Mouse (Mus musculus) mouse trophoblast stem cell (cell line): ENCODE results near the gene Paqr7.
"Not testable (repeated sequence)": the region's sequence is repeated elsewhere in the genome, so short reads cannot be mapped to it uniquely, and the experiment has no call there.

Experiments used
- in situ Hi-C, 2 experiments: fragments of 300-500 bp; cut with MseI, MboI; formaldehyde crosslinking; loops; 2 replicates in 1 of 2; 3 replicates in 1 of 2; pipeline ENCODE4 v1.15.1; 2025

Paqr7 gene

DNA sequence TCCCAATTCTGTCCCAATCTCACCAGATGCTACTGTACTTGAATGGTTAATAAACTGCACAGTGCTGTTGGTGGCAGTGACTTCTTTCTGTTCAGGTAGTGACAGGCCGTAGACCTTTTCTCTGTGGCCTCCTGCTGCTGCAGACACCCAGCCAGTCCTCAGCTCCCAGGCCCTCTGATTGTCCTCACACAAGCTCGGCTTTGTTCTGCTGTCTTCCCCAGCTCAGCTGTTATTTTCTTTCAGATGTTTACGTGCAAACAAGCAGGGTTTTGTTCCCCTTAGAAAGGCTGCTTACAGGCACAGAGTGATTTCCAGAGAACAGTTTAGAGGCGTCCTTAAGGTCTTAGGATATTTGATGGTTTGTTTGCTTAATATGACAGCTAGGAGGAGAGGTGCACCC is 22.7 kb upstream of the Paqr7 start:
- in situ Hi-C loops = loop anchor here (5.0 to 10.0 kb wide), 2 partner anchors 66 to 159 kb away; partner anchors contain the start of gene Trim63 (in 1 of the 2)

DNA sequence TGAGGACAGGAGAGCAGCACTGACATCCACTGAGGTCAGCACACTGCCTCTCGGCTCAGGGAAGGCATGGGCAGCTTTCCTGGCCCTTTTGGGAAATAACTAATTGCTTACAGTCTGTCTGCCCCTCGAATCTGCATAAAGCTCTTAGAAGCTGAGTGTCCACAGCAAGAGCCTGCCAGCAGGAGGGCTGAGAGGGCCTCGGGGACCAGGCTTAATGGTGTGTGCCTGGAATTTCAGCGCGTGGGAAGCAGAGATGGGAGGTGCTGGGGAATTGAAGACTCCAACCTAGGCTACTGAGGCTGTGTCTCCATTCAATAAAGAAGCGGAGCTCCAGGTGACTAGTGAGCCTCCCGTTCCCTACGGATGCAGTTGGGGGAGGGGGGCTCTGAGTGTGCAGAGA is 22.3 kb upstream of the Paqr7 start:
- in situ Hi-C loops = loop anchor here (5.0 to 10.0 kb wide), 2 partner anchors 67 to 159 kb away; partner anchors contain the start of gene Trim63 (in 1 of the 2)

DNA sequence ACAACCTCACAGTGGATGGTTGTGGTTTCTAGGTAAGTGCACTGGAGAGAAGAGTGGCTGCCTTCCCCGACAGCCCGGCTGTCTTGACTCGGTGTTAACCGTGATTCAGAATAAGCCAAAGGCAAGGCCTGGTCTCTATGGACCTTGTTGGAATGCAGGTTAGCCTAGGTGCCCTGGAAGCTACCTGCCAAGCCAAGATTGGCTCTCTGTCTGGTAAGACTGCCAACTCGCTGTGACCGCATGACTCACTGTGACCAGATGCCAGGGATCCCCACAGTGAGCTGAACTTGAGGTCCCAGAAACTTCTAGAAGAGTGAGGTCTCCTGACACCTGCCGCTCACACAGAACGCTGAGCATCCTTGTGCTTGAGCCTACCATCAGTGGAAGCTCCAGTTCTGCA is 19.6 kb upstream of the Paqr7 start:
- in situ Hi-C loops = loop anchor here in 1 of 2 experiments (5.0 to 10.0 kb wide), 2 partner anchors 80 to 162 kb away; partner anchors contain the start of genes Pafah2 and Trim63

DNA sequence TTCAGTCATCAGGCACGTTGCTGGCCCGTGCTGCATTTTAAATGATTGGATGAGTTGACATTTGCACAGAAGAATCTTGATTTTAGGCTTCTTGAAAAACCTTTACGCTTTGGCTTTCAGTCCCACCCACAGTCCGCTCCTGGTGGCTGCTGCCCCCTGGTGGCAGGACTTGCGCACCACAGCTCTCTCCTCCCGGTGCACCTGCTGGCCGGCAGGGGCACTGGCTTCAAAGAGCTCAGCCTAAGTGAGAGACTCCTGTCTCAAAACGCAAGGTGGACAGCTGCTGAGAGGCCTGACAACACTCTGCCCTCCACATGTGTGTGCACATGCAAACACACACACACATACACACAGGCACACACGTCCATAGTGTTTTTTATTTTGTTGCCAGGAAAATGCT is 18.5 kb upstream of the Paqr7 start:
- in situ Hi-C loops = loop anchor here in 1 of 2 experiments (5.0 to 10.0 kb wide), 2 partner anchors 81 to 163 kb away; partner anchors contain the start of genes Pafah2 and Trim63

DNA sequence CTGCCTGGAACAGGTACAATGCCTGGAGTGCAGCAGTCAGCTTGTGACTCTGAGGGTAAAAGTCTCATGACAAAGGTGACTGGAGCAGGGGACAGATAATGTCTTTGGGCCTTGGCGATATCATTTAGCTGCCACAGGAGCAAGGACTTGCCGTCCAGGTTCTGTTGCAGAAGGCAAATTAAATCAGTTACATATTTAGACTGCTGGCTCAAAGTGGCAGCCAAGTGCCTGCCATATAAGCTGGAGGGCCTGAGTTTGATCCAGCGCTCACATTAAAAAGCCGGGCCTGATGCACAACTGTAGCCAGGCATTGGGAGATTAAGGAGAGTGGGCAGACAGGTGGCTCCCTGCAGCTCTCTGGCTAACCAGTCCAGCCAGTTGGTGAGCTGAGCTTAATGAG is 16.7 kb upstream of the Paqr7 start:
- in situ Hi-C loops = loop anchor here in 1 of 2 experiments (5.0 to 10.0 kb wide), 2 partner anchors 83 to 165 kb away; partner anchors contain the start of genes Pafah2 and Trim63

DNA sequence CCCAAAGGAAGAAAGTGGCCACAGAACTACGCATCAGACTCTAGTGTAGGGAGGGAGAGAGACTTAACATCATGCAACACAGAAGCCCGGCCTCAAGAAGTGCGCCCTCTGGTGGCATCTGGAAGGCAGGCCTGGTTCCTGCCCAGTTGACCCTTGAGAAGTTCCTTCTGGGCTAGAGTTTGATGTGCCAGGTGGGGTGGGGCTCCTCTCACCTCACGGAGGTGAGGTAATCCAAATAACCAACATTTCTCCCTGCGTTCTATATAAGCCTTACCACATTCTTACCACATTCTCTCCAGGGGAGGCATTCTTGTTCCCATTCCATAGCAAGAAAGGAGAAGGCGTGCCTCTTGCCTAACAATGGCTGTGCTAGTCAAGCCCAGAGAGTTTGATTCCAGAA is 15.6 kb upstream of the Paqr7 start:
- in situ Hi-C loops = no loop called here

DNA sequence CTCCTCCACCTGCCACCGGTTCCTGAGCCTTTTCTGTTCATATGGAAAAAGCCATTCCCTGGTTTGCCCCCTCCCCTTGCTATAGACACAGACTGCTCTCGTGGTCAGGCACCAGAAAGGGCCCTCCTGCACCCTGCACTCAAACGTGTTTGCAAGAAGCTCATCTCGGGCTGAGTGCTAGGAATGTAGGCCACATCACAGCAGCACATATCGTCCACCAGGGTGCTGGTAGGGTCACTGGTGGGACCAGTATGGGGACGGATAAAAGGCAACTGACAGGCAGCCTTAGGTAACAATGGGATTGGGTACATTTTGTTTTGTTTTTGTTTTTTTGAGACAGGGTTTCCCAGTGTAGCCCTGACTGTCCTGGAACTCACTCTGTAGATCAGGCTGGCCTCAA is 15.2 kb upstream of the Paqr7 start:
- in situ Hi-C loops = no loop called here

DNA sequence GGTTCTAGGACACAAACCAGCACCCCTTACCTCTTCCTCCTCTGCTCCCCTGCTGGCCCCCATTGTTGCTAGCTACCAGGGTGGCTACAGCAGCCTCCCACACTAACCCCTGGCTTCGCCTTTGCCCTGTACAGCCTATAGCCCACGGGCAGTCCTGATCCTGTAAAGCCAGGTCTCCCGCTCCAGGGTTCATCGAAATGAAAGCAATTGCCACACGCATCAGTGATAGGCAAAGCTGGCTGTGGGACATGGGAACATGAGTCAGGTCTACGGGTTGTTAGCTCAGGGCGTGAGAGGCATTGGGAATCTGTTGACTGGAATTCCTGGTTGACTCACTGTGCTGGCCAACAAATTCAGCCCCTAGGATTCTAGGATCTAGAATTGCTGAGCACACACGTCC is 14.1 kb upstream of the Paqr7 start:
- in situ Hi-C loops = no loop called here

DNA sequence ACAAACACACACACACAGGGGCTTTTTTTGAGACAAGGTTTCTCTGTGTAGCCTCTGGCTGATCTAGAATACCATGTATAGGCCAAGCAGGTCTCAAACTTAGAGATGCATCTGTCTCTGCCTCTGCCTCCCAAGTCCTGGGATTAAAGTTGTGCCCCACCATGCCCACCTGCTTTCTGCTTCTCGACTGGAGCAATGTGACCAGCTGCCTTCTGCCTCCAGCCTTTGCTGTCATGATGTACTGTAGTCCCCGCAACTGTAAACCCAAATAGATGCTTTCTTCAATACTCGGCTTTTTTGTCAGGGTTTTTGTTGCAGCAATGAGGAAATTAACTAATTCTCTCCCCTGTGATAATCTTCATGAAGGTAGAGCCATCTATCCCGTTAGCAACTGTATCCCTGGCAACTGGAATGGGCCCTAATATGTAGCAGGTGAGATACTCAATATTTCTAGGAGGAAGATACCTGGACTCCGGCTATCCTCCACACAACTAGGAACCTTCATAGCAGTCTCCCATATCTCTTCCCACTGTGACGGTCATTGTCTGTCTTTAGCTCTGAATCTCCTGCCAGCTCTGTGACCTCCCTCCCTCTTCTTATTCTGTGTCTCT is 13.3 kb upstream of the Paqr7 start:
- in situ Hi-C loops = no loop called here

DNA sequence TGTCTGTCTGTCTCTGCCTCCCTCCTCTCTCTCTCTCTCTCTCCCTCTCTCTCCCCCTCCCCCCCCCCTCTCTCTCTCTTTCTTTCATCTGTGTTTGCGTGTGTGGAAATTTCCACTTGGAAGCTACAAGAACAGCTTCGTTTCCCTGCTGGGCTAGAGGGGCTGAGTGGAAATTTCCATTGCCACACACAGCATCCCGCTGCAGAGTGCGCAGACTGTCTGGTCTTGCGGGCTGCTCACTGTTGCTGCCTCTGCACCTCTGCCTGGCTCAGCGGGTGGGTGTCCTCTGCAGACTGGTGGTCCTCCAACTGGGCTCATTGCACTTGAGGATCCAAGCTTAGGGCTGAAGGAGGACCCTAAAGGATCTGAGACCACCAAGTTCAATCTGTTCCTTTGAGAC is 12.8 kb upstream of the Paqr7 start:
- in situ Hi-C loops = no loop called here

DNA sequence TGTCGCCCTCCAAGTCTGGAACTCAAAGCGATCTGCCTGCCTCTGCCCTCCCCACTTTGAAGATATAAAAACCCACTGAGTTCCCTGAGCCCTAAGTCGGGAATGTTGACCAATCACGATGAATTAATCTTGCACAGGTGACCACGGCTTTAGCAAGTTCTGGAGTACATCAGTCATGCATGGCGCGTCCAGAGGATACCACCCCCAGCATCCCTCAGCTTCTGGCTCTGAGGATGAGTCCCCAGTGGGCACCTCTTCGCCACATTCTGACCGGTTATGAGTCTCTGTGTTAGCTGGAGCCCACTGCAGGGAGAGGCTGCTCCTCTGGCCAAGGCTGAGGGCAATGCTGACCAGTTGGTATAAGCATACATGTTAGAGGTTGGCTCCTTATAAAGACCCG is 12.3 kb upstream of the Paqr7 start:
- in situ Hi-C loops = no loop called here

DNA sequence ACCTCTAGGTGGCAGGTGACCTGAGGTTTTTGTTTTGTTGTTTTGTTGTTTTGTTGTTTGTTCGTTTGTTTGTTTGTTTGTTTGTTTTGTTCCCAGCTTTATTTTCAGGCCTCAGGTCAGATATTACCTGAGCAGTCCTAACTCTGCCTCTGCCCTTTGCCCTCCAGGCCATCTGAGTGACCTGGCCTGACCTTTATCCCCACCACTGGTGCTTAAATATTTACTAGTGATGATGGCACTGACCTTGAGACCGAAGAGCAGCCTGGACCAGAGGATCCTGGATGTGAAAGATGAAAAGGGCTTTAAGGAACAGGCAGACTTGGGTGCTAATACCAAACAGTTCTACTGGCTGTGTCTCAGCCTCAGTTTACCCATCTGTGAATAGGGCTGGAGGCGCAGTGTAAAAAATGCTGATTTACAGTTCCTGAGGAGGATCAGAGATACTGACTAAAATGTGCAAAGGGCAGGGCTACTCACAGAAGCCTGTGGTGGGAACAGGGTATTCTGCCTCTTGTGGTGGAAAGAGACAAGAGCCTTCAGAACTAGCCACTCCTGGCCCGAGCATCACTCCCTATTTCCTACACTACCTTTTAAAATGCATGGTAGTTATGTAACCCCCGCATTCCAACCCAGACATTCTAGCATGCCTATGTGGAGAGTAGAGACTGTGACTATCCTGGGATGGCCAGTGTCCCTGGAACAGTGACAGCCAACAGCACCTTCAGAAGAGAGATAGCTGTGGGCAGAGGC is 11.2 kb upstream of the Paqr7 start:
- in situ Hi-C loops = no loop called here

DNA sequence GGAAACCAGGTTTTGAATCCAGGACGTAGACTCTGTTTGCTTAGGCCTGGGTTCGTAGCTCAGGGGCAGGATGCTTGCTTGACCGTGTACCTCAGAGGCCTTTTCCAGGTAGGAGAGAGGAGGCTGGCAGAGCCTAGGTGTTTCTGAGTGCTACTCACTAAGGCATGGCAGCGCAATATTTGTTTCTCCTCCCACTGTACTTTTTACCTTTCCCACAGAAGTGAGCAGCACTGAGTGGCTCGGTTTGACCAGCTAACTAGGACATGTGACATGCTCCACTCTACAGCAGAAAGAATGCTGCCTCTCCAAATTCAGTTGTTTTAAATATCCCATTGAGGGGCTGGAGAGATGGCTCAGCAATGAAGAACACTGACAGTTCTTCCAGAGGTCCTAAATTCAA is 8.3 kb upstream of the Paqr7 start:
- in situ Hi-C loops = no loop called here

DNA sequence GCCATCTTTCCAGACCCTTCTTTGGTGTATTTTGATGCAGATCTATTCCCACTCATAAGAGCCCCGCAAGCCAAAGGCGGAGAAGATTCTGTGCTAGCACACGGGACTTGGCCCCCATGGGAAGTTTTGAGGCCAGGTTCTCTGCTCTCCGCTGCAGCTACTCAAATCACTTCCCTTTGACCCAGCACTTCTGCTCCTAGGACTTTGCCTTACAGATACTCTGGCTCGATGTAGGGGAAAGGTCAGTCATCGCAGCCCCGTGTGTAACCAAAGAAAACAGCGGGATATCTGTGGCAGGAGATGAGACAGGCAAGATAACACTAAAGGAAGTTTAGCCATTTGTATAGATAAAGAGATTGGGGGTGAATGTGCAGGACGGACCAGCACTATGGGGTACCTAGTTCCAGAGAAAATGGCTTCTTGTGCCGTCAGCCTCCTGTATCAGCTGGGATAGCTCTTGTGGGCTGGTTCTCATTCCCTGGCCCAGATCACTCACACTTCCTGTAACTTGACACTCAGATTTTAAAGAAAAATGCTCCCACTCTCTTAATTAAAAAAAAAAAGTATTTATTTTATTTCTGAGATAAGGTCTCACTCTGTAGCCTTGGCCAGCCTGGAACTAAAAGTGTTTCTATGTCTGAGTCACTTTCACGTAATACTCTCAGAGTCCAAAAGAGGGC is 6.4 kb upstream of the Paqr7 start:
- in situ Hi-C loops = no loop called here

DNA sequence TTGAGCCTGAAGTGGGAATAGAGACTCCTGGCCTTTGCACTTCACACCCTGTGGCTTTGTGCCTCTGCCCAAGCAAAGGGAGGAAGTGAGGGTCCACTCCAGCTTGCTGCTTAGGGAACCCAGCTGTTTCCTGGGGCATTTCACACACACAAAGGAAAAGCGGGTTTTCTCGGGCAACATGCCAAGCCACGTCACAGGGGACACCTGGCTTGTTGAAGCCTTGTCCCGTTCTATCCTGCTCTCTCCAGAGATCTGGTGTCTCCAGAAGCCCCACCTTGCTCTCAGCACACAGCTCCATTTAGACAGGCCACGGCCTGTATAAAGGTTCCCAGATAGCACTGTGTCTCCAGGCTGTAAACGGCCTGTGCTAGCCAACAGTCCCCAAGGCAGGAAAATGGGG is 4.8 kb upstream of the Paqr7 start:
- in situ Hi-C loops = no loop called here

DNA sequence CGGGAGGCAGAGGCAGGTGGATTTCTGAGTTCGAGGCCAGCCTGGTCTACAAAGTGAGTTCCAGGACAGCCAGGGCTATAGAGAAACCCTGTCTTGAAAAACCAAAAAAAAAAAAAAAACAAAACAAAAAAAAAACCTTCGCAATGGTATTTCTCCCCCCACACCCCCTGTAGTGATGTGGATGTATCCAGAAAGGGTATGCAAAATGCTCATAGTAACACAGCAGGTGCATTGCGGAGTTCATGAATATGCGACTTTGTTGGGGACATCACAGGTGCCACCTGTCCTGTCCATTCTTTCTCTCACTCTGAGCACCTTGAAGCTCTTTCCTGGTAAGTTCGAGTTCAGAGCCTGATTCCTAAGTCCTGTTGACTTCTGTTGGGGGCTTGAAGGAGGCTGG is 2.3 kb upstream of the Paqr7 start:
- in situ Hi-C loops = not testable (repeated sequence)

DNA sequence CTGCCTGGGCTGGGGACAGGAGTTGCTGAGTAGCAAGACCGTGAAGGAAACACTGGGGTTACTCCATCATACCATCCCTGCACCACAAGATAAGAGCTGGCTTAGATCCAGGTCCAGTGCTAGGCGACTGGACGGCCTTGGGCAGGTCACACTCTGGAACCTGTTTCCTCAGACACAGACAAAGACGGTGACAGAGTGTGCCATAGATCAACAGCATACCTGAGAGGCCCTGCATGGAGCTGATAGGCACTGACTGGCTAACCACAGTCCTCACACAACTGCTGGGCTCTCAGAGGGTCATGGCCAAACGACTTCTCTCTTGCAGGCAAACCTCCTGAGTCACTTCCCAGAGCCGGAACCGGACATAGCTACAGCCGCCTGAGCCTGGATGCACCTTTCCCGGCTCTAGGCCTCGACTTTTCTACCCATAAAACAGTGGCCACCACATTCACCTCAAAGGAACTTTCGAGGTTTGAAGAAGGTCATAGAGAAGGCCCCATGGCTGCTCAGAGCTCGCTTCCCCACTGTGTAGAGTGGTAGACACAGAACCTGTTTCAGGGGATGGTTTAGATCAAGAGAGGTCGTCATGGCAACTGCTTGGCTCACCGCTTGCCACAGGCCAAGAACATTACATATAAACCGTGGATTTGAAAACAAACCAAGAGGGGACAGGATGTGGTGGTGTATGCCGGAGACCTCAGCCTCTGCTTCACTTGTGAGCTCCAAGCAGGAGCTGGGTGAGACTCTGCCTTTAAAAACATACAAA is 1.5 kb upstream of the Paqr7 start:
- in situ Hi-C loops = no loop called here

DNA sequence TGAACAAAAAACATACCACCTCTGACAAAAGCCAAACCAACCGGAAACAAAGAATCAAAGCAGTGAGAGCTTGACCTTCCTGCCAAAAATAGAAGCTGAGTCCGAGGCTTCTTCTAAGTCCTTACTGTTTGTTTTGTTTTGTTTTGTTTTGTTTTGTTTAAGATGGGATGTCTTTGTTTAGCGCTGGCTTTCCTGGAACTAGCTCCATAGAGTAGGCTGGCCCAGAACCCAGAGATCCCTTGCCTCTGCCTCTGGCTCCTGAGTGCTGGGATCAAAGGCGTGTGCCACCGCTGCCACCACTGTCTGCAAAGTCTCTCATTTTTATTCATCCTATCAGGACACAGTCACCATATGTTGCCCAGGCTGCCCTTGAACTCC is 962 bp upstream of the Paqr7 start:
- in situ Hi-C loops = no loop called here

DNA sequence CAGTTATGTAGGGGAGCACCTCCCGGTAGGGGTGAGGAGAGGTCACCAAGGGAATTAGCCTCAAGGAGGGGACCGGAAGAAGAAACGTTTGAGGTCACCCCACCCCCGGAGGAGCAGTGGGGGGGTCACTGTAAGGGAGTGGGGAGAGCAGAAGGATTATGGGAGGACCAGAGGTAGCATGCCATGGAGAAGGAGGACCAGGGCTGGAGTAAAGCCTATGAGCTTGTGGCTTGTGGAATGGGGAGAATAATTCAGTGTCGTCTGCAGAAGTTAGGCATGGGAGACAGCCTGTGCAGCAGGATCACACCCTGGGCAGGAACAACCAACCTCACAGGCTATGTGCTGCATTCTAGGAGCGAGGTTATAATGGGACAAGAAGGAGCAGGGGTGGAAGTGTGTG is 726 bp downstream of the Paqr7 start:
- in situ Hi-C loops = no loop called here

DNA sequence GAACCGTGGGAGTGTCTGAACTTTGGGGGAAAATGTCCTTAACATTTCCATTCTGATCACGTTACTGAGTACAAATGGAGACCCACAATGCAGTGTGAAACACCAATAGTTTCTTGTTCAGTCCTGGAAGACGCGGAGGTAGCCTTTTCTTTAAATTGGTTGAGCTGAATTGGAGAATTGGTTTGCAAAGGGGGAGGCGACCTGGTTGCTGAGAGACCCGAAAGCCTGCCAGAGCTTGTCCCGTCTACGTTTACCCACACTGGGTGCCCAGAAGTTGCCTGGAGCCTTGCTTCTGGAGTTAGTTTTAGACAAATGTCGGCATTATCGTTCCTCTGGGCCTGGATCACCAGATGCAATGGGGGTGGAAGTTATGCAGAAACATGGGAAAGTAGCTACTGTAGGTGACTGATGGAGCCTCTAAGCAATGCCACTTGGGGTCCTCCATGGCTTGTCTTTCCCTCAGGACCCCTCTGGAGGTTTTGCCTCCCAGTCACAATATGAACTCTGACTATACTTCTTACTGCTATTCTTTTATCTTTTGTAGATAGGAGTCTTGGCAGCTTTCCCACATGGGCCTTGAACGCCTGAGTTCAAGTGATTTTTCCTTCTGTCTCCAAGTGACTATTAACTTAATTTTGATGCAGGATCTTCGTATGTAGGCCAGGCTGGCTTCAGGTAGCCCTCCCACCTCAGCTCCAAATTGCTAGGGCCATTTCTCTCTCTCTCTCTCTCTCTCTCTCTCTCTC is 1.7 kb downstream of the Paqr7 start:
- in situ Hi-C loops = no loop called here

DNA sequence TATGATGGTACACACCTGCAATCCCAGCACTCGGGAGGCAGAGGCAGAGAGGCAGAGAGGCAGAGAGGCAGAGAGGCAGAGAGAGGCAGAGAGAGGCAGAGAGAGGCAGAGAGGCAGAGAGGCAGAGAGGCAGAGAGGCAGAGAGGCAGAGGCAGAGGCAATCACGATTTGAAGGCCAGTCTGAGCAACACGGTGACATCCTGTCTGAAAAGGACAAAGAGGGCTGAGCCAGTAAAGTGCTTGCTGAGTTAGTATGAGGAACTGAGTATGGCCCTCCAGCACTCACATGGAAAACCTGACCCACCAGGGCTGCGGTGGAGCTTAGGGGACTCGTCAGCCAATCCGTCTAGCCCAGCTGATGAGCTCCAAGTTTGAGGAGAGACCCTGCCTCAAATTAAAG is 2.5 kb downstream of the Paqr7 start:
- in situ Hi-C loops = not testable (repeated sequence)
